In genomic region chr4:139195101-139195500, GRCm38 (mm10) we compare ENCODE assay signal across 10 mouse cellular contexts. TPM values are rescaled to one million over a fixed set of nuclear protein-coding genes. Genes with fewer than 3 reads are reported as not detected.
DNase-seq lines count a peak whose midpoint lies in the region; ATAC-seq and TF ChIP-seq lines count a peak whose summit lies in the region.
"Had no signal": no experiment of that assay in that cellular context is flagged by ENCODE, and none has a peak within 500 bp of the region (broad histone marks: within the 10 kb centered on the region; RNA-seq: fewer than 3 reads in every experiment).

No protein-coding gene starts in this region.

- no peak for TF ChIP-seq CTCF in gastrocnemius, adult 2 months (IDR thresholded peaks at IDR 0.05)

- H3K36me3 ChIP-seq in lung, embryonic 15.5 days, result no peaks in the 10 kb centered on the region; the same call in 1 of the 2 replicates
- peaks cover 10% of the 10 kb centered on the region; the same call in 1 of the 2 replicates for H3K36me3 ChIP-seq in embryonic facial prominence, embryonic 14.5 days (ENCODE audit: control insufficient read depth, insufficient read depth, low read length)
- no peaks in the 10 kb centered on the region; the same call in 1 of the 2 replicates for H3K36me3 ChIP-seq in liver, embryonic 15.5 days (replicated peaks)

- peak overlapping the region; percentile 77; the same call in 1 of the 2 replicates for H3K4me2 ChIP-seq in lung, embryonic 15.5 days
- H3K4me2 ChIP-seq in embryonic facial prominence, embryonic 14.5 days (ENCODE audit: low read depth, low read length), result peak overlapping the region; percentile 97; the same call in 1 of the 2 replicates
- H3K4me2 ChIP-seq in liver, embryonic 15.5 days, result peak overlapping the region; percentile 94; the same call in 1 of the 2 replicates

- peak; percentile 78 for DNase-seq in gastrocnemius, adult 2 months
- no peak for DNase-seq in gastrocnemius, postnatal 14 days
- DNase-seq in lung, postnatal 10 days, result no peak
- DNase-seq in embryonic facial prominence, embryonic 14.5 days (ENCODE audit: low spot score), result no peak
- no peak for DNase-seq in right cerebral cortex, adult 2 months (ENCODE audit: low spot score in 2 of 2)
- DNase-seq: adrenal gland, adult 2 months; embryo, embryonic 11 days had no signal

- peak overlapping the region; percentile 97 for H3K4me3 ChIP-seq in gastrocnemius, adult 2 months
- 0 out of 2 replicates have a peak overlapping the region, but pooled peaks have one; percentile 89 for H3K4me3 ChIP-seq in lung, embryonic 15.5 days
- H3K4me3 ChIP-seq in embryonic facial prominence, embryonic 14.5 days (ENCODE audit: low read depth, low read length), result no peak overlapping the region; the same call in 1 of the 2 replicates
- no peak overlapping the region for H3K4me3 ChIP-seq in liver, embryonic 15.5 days (replicated peaks)

- ATAC-seq in lung, embryonic 15.5 days (ENCODE audit: borderline replicate concordance, extremely low read depth, low FRiP score, low TSS enrichment), result no peak
- no peak for ATAC-seq in embryonic facial prominence, embryonic 14.5 days (ENCODE audit: low read depth)
- ATAC-seq in liver, embryonic 15.5 days (ENCODE audit: insufficient read depth), result no peak
- no peak for ATAC-seq in activated CD4-positive, CD25-positive, alpha-beta regulatory T cell, adult 4 months

- no peaks in the 10 kb centered on the region for H3K9me3 ChIP-seq in lung, embryonic 15.5 days
- no peaks in the 10 kb centered on the region for H3K9me3 ChIP-seq in embryonic facial prominence, embryonic 14.5 days (ENCODE audit: control insufficient read depth, low read length)
- H3K9me3 ChIP-seq in liver, embryonic 15.5 days (replicated peaks), result no peaks in the 10 kb centered on the region

- H3K27ac ChIP-seq in gastrocnemius, adult 2 months, result peak overlapping the region; percentile 100
- no peak overlapping the region for H3K27ac ChIP-seq in lung, embryonic 15.5 days
- H3K27ac ChIP-seq in embryonic facial prominence, embryonic 14.5 days (replicated peaks; ENCODE audit: low read depth, low read length), result no peak overlapping the region
- no peak overlapping the region for H3K27ac ChIP-seq in liver, embryonic 15.5 days (replicated peaks)

- H3K9ac ChIP-seq in lung, embryonic 15.5 days, result no peak overlapping the region
- peak overlapping the region; percentile 19; the same call in 1 of the 2 replicates for H3K9ac ChIP-seq in embryonic facial prominence, embryonic 14.5 days (ENCODE audit: low read depth, low read length)
- H3K9ac ChIP-seq in liver, embryonic 15.5 days, result 0 out of 2 replicates have a peak overlapping the region, but pooled peaks have one; percentile 7

- no peaks in the 10 kb centered on the region for H3K27me3 ChIP-seq in lung, embryonic 15.5 days
- no peaks in the 10 kb centered on the region for H3K27me3 ChIP-seq in embryonic facial prominence, embryonic 14.5 days (replicated peaks; ENCODE audit: control insufficient read depth, insufficient read depth, low read length)
- H3K27me3 ChIP-seq in liver, embryonic 15.5 days, result no peaks in the 10 kb centered on the region

- peaks cover 64% of the 10 kb centered on the region for H3K4me1 ChIP-seq in lung, embryonic 15.5 days
- peaks cover 36% of the 10 kb centered on the region for H3K4me1 ChIP-seq in embryonic facial prominence, embryonic 14.5 days (ENCODE audit: control insufficient read depth, insufficient read depth, low read length)
- peaks cover 93% of the 10 kb centered on the region for H3K4me1 ChIP-seq in liver, embryonic 15.5 days (replicated peaks)

- intact Hi-C loops in gastrocnemius, adult 2 months (cut with DNase I), result loop anchor here (5.0 kb wide), 1 partner anchor 37 kb away; no protein-coding TSS in a partner anchor
- intact Hi-C loops in gastrocnemius, postnatal 14 days (cut with DNase I; ENCODE audit: low total_unique reads), result no loop called here

- WGBS in lung, embryonic 15.5 days, result 73% methylated on average over 5 of the region's 5 CpGs
- 84% methylated on average over 5 of the region's 5 CpGs for WGBS in embryonic facial prominence, embryonic 14.5 days
- WGBS in liver, embryonic 15.5 days (ENCODE audit: insufficient replicate concordance), result 60% methylated on average over 5 of the region's 5 CpGs

RNA-seq across cellular contexts. Expression of gene Capzb, which starts 2.4 kb away (rescaled TPM):
- 100 to 1,000 TPM; 444 to 499 TPM for total RNA-seq in gastrocnemius, adult 2 months (2021)
- 100 to 1,000 TPM; 590 to 617 TPM for total RNA-seq in gastrocnemius, postnatal 14 days (2021)
- 454 and 467 TPM in 2 replicates for polyA plus RNA-seq in lung, embryonic 15.5 days (2015; fragmentation: Nextera tagmentation; extraction: Ambion mirVana)
- 293 and 299 TPM in 2 replicates for polyA plus RNA-seq in embryonic facial prominence, embryonic 14.5 days (2014; fragmentation: Nextera tagmentation; extraction: Ambion mirVana)
- 148 and 153 TPM in 2 replicates for polyA plus RNA-seq in liver, embryonic 15.5 days (2015; fragmentation: Nextera tagmentation; extraction: Ambion mirVana)
- 100 to 1,000 TPM; 633 to 647 TPM for polyA plus RNA-seq in activated CD4-positive, CD25-positive, alpha-beta regulatory T cell, adult 4 months (2017; shearing (Covaris generic))

Comparison
In these comparisons a context has a peak if more than half of its experiments do, and no peak if none do; other contexts are left out.
1. H3K4me3 ChIP-seq: peak in gastrocnemius, adult 2 months (single experiment) and lung, embryonic 15.5 days (single experiment); none in embryonic facial prominence, embryonic 14.5 days (single experiment) and liver, embryonic 15.5 days (single experiment).
2. Peak in every context shown above with its lines, with median percentiles within 50 percentile points of each other: H3K4me2 ChIP-seq.